Mouse (Mus musculus): ENCODE measurements at regions not wholly inside any gene's neighbourhood (a gene's known extent, or its start where the extent isn't known, plus 50 kb on each side); places are given as distances from the start of the nearest gene placed in this dataset.

DNA sequence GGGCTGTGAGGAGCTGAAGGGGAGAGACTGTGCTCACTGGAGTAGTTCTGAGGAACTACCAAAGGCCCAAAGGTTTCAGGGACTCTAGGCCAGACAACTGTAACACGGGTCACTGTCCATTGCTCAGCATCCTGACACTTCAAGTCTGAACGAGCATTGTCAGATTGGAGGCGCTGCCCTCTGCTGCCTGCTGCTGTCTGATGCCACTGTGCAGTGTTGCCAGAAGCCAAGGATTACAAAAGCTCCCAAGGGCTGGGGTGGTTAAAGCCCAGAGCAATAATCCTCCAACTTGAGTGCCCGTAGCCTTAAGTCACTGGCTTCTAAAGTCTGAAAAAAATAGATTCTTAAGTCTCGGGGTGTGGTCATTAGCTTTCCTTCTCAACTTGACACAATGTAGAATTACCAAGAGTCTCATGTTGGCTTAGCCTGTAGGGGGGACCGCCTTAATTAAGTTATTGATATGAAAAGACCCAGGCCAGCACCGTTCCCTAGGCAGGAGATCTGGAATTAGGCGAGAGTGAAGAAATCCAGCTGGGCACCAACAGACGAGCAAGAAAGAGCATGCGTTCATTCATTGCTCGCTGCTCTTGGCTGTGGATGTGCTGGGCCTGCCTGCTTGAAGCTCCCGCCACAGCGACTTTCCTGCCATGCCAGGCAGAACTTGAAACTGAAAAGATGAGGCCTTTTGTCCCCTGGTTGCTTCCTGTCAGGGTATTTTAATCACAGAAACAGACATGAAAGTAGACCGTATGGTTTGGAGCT is 166.2 kb downstream of the Tex36 start:
- Histone ChIP-seq H3K9ac (replicated peaks; ENCODE audit: low read length) (no peak overlapping the region), H3K9me3 (ENCODE audit: control insufficient read depth, low read length) (no peaks in the 10 kb centered on the region), H3K4me3 (replicated peaks; ENCODE audit: low read depth, low read length) (no peak overlapping the region), H3K36me3 (ENCODE audit: control insufficient read depth, insufficient read depth, low read length) (no peaks in the 10 kb centered on the region), H3K27me3 (ENCODE audit: control insufficient read depth, insufficient read depth, low read length) (no peaks in the 10 kb centered on the region), H3K4me2 (ENCODE audit: low read length) (no peak overlapping the region), H3K27ac (replicated peaks; ENCODE audit: low read depth, low read length) (no peak overlapping the region), H3K4me1 (ENCODE audit: control insufficient read depth, insufficient read depth, low read length) (peaks cover 8% of the 10 kb centered on the region)
- WGBS = 37% methylated on average over 14 of the region's 14 CpGs
- ATAC-seq (ENCODE audit: low FRiP score, low TSS enrichment) (no peak), DNase-seq (peak; percentile 51)

- H3K9ac ChIP-seq (replicated peaks; ENCODE audit: low read length) = no peak overlapping the region
- H3K4me2 ChIP-seq (ENCODE audit: low read length) = no peak overlapping the region
- no peaks in the 10 kb centered on the region for H3K27me3 ChIP-seq (ENCODE audit: control insufficient read depth, insufficient read depth, low read length)
- H3K36me3 ChIP-seq (ENCODE audit: control insufficient read depth, insufficient read depth, low read length) = no peaks in the 10 kb centered on the region
- no peak overlapping the region for H3K27ac ChIP-seq (replicated peaks; ENCODE audit: low read depth, low read length)
- no peak for DNase-seq
- peaks cover 3% of the 10 kb centered on the region; the same call in 1 of the 2 replicates for H3K4me1 ChIP-seq (ENCODE audit: control insufficient read depth, insufficient read depth, low read length)
- H3K9me3 ChIP-seq (ENCODE audit: control insufficient read depth, low read length) = no peaks in the 10 kb centered on the region
- ATAC-seq (ENCODE audit: low FRiP score, low TSS enrichment) = no peak
- WGBS = 84% methylated on average over 17 of the region's 17 CpGs
- no peak overlapping the region for H3K4me3 ChIP-seq (replicated peaks; ENCODE audit: low read depth, low read length)
Measured at GRCm38 (mm10) chr7:133434027-133434820, 167.7 kb downstream of the Tex36 start.

- no peaks in the 10 kb centered on the region for H3K9me3 ChIP-seq (ENCODE audit: control insufficient read depth, low read length)
- H3K4me2 ChIP-seq (ENCODE audit: low read length) = no peak overlapping the region
- no peak overlapping the region for H3K4me3 ChIP-seq (replicated peaks; ENCODE audit: low read depth, low read length)
- H3K27me3 ChIP-seq (ENCODE audit: control insufficient read depth, insufficient read depth, low read length) = no peaks in the 10 kb centered on the region
- no peak overlapping the region for H3K9ac ChIP-seq (replicated peaks; ENCODE audit: low read length)
- no peak for ATAC-seq (ENCODE audit: low FRiP score, low TSS enrichment)
- DNase-seq = no peak
- WGBS = 82% methylated on average over 1 of the region's 1 CpGs
- H3K36me3 ChIP-seq (ENCODE audit: control insufficient read depth, insufficient read depth, low read length) = no peaks in the 10 kb centered on the region
- no peaks in the 10 kb centered on the region for H3K4me1 ChIP-seq (ENCODE audit: control insufficient read depth, insufficient read depth, low read length)
- H3K27ac ChIP-seq (replicated peaks; ENCODE audit: low read depth, low read length) = no peak overlapping the region
Measured at GRCm38 (mm10) chr7:133432343-133432742, 169.6 kb downstream of the Tex36 start.

DNA sequence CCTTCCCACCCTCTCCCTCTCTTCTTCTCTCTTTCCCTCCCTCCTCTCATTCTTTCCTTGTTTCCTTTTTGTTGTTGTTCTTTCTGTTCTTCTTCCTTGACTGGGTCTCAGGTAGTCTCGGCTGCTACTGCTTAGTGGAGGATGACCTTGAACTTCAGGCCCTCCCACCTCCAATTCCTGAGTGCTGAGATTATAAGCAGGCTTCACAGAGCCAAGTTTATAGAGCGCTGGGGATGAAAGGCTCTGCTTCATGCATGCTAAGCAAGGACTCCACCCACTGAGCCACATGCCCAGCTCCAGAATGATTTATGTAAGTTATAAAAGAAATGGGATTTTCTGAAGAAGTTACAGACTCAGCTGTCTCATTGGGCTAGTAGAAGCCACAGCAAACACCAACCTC is 199.9 kb downstream of the Tex36 start:
- no peak for ATAC-seq (ENCODE audit: low FRiP score, low TSS enrichment)
- H3K9ac ChIP-seq (replicated peaks; ENCODE audit: low read length) = no peak overlapping the region
- no peaks in the 10 kb centered on the region for H3K27me3 ChIP-seq (ENCODE audit: control insufficient read depth, insufficient read depth, low read length)
- H3K4me2 ChIP-seq (ENCODE audit: low read length) = no peak overlapping the region
- no peak overlapping the region for H3K27ac ChIP-seq (replicated peaks; ENCODE audit: low read depth, low read length)
- H3K4me3 ChIP-seq (replicated peaks; ENCODE audit: low read depth, low read length) = no peak overlapping the region
- no peaks in the 10 kb centered on the region for H3K4me1 ChIP-seq (ENCODE audit: control insufficient read depth, insufficient read depth, low read length)
- H3K36me3 ChIP-seq (ENCODE audit: control insufficient read depth, insufficient read depth, low read length) = no peaks in the 10 kb centered on the region
- WGBS = 60% methylated on average over 2 of the region's 2 CpGs
- no peak for DNase-seq
- no peaks in the 10 kb centered on the region for H3K9me3 ChIP-seq (ENCODE audit: control insufficient read depth, low read length)

DNA sequence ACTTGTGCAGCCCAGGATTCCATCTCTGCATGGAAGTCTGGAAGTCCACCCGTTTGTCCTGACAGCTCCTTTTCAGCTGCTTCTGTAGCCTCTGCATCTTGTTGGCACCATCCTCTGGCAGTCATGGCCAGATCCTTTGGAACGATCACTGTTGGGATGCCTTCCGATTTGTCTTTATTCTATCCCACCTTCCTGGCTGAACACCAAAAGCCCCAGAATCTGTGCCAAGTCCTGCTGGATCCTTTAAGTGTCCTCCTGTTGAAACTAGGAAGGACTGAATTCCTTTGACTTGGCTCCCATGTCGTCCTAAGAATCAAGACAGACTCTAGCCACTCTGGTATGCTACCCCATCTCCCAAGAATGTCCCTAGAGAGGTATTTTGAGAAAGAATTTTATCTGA is 201.3 kb downstream of the Tex36 start:
- H3K9ac ChIP-seq (replicated peaks; ENCODE audit: low read length) = no peak overlapping the region
- no peak overlapping the region for H3K27ac ChIP-seq (replicated peaks; ENCODE audit: low read depth, low read length)
- H3K36me3 ChIP-seq (ENCODE audit: control insufficient read depth, insufficient read depth, low read length) = no peaks in the 10 kb centered on the region
- H3K4me3 ChIP-seq (replicated peaks; ENCODE audit: low read depth, low read length) = no peak overlapping the region
- WGBS = 80% methylated on average over 4 of the region's 4 CpGs
- no peaks in the 10 kb centered on the region for H3K9me3 ChIP-seq (ENCODE audit: control insufficient read depth, low read length)
- H3K4me2 ChIP-seq (ENCODE audit: low read length) = no peak overlapping the region
- no peaks in the 10 kb centered on the region for H3K4me1 ChIP-seq (ENCODE audit: control insufficient read depth, insufficient read depth, low read length)
- ATAC-seq (ENCODE audit: low FRiP score, low TSS enrichment) = no peak
- no peaks in the 10 kb centered on the region for H3K27me3 ChIP-seq (ENCODE audit: control insufficient read depth, insufficient read depth, low read length)
- DNase-seq = no peak

DNA sequence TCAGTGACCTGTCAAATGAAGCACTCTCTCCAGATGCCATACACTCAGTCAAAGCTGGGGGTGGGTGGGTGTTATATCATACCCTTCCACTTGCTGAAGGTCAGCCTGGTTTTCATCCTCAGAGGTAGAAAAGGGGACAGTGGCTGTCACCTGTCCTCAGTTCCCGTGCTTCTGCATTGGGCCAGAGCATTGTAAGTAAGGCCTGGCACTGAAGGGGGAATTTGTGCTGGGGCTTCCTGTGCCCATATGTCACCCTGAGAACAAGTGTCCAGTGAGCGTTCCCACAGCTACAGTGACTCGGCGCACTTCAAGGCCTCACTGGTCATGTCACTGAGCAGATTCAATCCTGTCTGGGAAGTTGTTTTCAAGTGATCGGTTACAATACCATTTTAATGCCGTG is 213.2 kb downstream of the Tex36 start:
- 94% methylated on average over 6 of the region's 6 CpGs for WGBS
- no peaks in the 10 kb centered on the region for H3K4me1 ChIP-seq (ENCODE audit: control insufficient read depth, insufficient read depth, low read length)
- DNase-seq = no peak
- no peak overlapping the region for H3K9ac ChIP-seq (replicated peaks; ENCODE audit: low read length)
- H3K9me3 ChIP-seq (ENCODE audit: control insufficient read depth, low read length) = no peaks in the 10 kb centered on the region
- ATAC-seq (ENCODE audit: low FRiP score, low TSS enrichment) = no peak
- H3K27ac ChIP-seq (replicated peaks; ENCODE audit: low read depth, low read length) = no peak overlapping the region
- H3K4me2 ChIP-seq (ENCODE audit: low read length) = no peak overlapping the region
- H3K4me3 ChIP-seq (replicated peaks; ENCODE audit: low read depth, low read length) = no peak overlapping the region
- no peaks in the 10 kb centered on the region for H3K36me3 ChIP-seq (ENCODE audit: control insufficient read depth, insufficient read depth, low read length)
- H3K27me3 ChIP-seq (ENCODE audit: control insufficient read depth, insufficient read depth, low read length) = no peaks in the 10 kb centered on the region

DNA sequence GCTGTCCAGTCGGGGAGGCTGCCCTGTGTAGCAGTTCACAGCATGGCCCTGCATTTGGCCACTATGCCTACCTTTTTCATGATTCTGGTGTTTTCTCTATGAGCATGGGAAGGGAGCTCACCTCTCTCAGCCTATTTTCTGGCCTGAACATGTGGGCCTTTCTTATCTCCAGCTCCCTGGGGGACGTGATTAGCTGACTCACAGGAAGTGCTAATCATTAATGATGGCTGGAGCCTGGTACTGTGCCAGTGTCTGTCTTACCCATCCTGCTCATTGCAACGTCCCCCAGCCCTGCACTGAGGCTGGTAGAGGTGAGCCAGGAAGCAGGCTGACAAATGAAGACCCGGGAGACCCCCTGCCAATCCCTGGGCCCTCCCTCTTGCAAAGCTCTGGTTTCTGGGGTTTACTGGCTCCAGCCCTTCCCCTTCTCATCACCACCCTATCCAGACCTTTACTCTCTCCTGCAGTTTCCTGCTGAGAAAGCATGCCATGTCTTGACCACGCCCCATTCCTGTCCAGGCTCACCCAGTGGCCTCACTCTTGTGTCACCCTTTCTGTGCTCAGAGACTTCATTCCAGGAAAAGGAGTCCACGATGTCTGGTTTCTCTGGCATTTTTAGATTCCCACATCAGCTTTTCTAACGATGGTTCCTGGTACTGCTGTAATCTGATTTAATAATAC is 219.8 kb downstream of the Tex36 start:
- ATAC-seq (ENCODE audit: low FRiP score, low TSS enrichment) (no peak), DNase-seq (no peak)
- WGBS = 72% methylated on average over 7 of the region's 7 CpGs
- Histone ChIP-seq H3K27me3 (ENCODE audit: control insufficient read depth, insufficient read depth, low read length) (no peaks in the 10 kb centered on the region), H3K36me3 (ENCODE audit: control insufficient read depth, insufficient read depth, low read length) (no peaks in the 10 kb centered on the region), H3K27ac (replicated peaks; ENCODE audit: low read depth, low read length) (no peak overlapping the region), H3K4me1 (ENCODE audit: control insufficient read depth, insufficient read depth, low read length) (no peaks in the 10 kb centered on the region), H3K4me2 (ENCODE audit: low read length) (no peak overlapping the region), H3K4me3 (replicated peaks; ENCODE audit: low read depth, low read length) (no peak overlapping the region), H3K9ac (replicated peaks; ENCODE audit: low read length) (no peak overlapping the region), H3K9me3 (ENCODE audit: control insufficient read depth, low read length) (no peaks in the 10 kb centered on the region)

GRCm38 (mm10) chr7:133379373-133379772 is 222.6 kb downstream of the Tex36 start:
- H3K27me3 ChIP-seq (ENCODE audit: control insufficient read depth, insufficient read depth, low read length) = no peaks in the 10 kb centered on the region
- no peaks in the 10 kb centered on the region for H3K9me3 ChIP-seq (ENCODE audit: control insufficient read depth, low read length)
- H3K4me2 ChIP-seq (ENCODE audit: low read length) = no peak overlapping the region
- no peaks in the 10 kb centered on the region for H3K36me3 ChIP-seq (ENCODE audit: control insufficient read depth, insufficient read depth, low read length)
- DNase-seq (no peak), ATAC-seq (ENCODE audit: low FRiP score, low TSS enrichment) (no peak)
- no peak overlapping the region for H3K4me3 ChIP-seq (replicated peaks; ENCODE audit: low read depth, low read length)
- 100% methylated on average over 1 of the region's 1 CpGs for WGBS
- no peak overlapping the region for H3K9ac ChIP-seq (replicated peaks; ENCODE audit: low read length)
- H3K27ac ChIP-seq (replicated peaks; ENCODE audit: low read depth, low read length) = no peak overlapping the region
- H3K4me1 ChIP-seq (ENCODE audit: control insufficient read depth, insufficient read depth, low read length) = no peaks in the 10 kb centered on the region

Data from midbrain, embryonic 14.5 days (tissue).